Mouse (Mus musculus) CH12.LX (cell line): ENCODE measurements around the gene Dchs1. TPM values are rescaled to one million over a fixed set of nuclear protein-coding genes. Genes with fewer than 3 reads are reported as not detected.

Source experiments
- DNase-seq: peaks from one replicate; pipeline ENCODE4 v3.0.0-alpha.2; 2013; ENCODE audit errors: extremely low read depth
- H3K27ac ChIP-seq: 2 replicates; pipeline ENCODE4 v1.5.1; 2012; ENCODE audit warnings: low read depth, mild to moderate bottlenecking, control low read depth, moderate library complexity; ENCODE audit not compliant: insufficient read depth
- H3K27me3 ChIP-seq: replicated peaks from 2 replicates; pipeline ENCODE3; 2012; ENCODE audit warnings: inconsistent platforms
- H3K36me3 ChIP-seq, 2 experiments: replicated peaks in 1 of 2; 2 replicates each; pipeline versions ENCODE3 to v1.6.1; 2012; ENCODE audit warnings: inconsistent platforms in 1 of 2, low read length in 1 of 2, mild to moderate bottlenecking in 1 of 2, mixed read lengths in 1 of 2, moderate library complexity in 1 of 2; ENCODE audit not compliant: control insufficient read depth in 1 of 2, insufficient read depth in 1 of 2
- H3K4me1 ChIP-seq, 2 experiments: 2 replicates each; pipeline ENCODE4 v1.6.1; 2012; ENCODE audit warnings: inconsistent platforms in 1 of 2, moderate library complexity in 1 of 2; ENCODE audit not compliant: insufficient read depth in 2 of 2, control insufficient read depth in 1 of 2
- H3K4me2 ChIP-seq: 2 replicates; pipeline ENCODE4 v1.6.1; 2012; ENCODE audit warnings: low read depth, mild to moderate bottlenecking, control low read depth; ENCODE audit not compliant: poor library complexity, insufficient read depth, severe bottlenecking
- H3K4me3 ChIP-seq, 3 experiments: fragments of 150-350 bp in 1 of 3; sonication (generic) in 1 of 3; replicated peaks in 1 of 3; 2 replicates each; pipeline versions ENCODE3 to v1.5.1; 2011 to 2012; ENCODE audit warnings: low read depth in 2 of 3, low read length in 2 of 3, mild to moderate bottlenecking in 2 of 3, moderate library complexity in 2 of 3, control low read depth in 1 of 3, improper control_type of control experiment in 1 of 3, inconsistent platforms in 1 of 3, mixed read lengths in 1 of 3; ENCODE audit not compliant: poor library complexity in 1 of 3
- H3K79me2 ChIP-seq: replicated peaks from 2 replicates; pipeline ENCODE4 v1.6.1; 2012; ENCODE audit warnings: mild to moderate bottlenecking, moderate library complexity; ENCODE audit not compliant: control insufficient read depth, poor library complexity, insufficient read depth, severe bottlenecking; ENCODE audit errors: extremely low read depth
- H3K9ac ChIP-seq: 2 replicates; pipeline ENCODE4 v1.6.1; 2012; ENCODE audit warnings: low read depth, mild to moderate bottlenecking, control low read depth, moderate library complexity; ENCODE audit not compliant: insufficient read depth
- H3K9me3 ChIP-seq: replicated peaks from 2 replicates; pipeline ENCODE3; 2012; ENCODE audit warnings: low read length, inconsistent platforms, mixed read lengths
- CHD2 ChIP-seq: IDR thresholded peaks from 2 replicates; pipeline ENCODE4 v1.6.1; 2011; ENCODE audit warnings: low read length, improper control_type of control experiment
- E2F4 ChIP-seq: IDR thresholded peaks from 2 replicates; pipeline ENCODE4 v1.6.1; 2011; ENCODE audit warnings: low read depth, low read length, improper control_type of control experiment; ENCODE audit not compliant: insufficient replicate concordance
- ELF1 ChIP-seq: IDR thresholded peaks from 2 replicates; pipeline ENCODE4 v1.6.1; 2014; ENCODE audit warnings: low read depth, mild to moderate bottlenecking, inconsistent platforms, low read length, improper control_type of control experiment
- HCFC1 ChIP-seq: IDR thresholded peaks from 2 replicates; pipeline ENCODE4 v1.6.1; 2012; ENCODE audit warnings: low read depth, mild to moderate bottlenecking, inconsistent platforms, low read length, improper control_type of control experiment
- JUND ChIP-seq: conservative IDR thresholded peaks from 2 replicates; pipeline ENCODE4 v1.6.1; 2011; ENCODE audit warnings: low read depth, low read length, improper control_type of control experiment
- MAX ChIP-seq: IDR thresholded peaks from 2 replicates; pipeline ENCODE4 v1.6.1; 2011; ENCODE audit warnings: low read length, improper control_type of control experiment
- MEF2A ChIP-seq: IDR thresholded peaks from 2 replicates; pipeline ENCODE4 v1.6.1; 2014; ENCODE audit warnings: low read depth, mild to moderate bottlenecking, inconsistent platforms, low read length, improper control_type of control experiment, borderline replicate concordance
- NELFE ChIP-seq: IDR thresholded peaks from 2 replicates; pipeline ENCODE4 v1.6.1; 2011; ENCODE audit warnings: low read depth, low read length, improper control_type of control experiment
- POLR2A ChIP-seq: IDR thresholded peaks from 2 replicates; pipeline ENCODE4 v1.6.1; 2011; ENCODE audit warnings: low read depth, mild to moderate bottlenecking, improper control_type of control experiment, low read length
- POLR2AphosphoS2 ChIP-seq: IDR thresholded peaks from 2 replicates; pipeline ENCODE4 v1.6.1; 2011; ENCODE audit warnings: low read depth, low read length, improper control_type of control experiment
- SIN3A ChIP-seq: IDR thresholded peaks from 2 replicates; pipeline ENCODE4 v1.6.1; 2012; ENCODE audit warnings: low read length, improper control_type of control experiment, inconsistent platforms
- TCF12 ChIP-seq: IDR thresholded peaks from 2 replicates; pipeline ENCODE4 v1.6.1; 2014; ENCODE audit warnings: low read depth, mild to moderate bottlenecking, inconsistent platforms, low read length, improper control_type of control experiment
- USF2 ChIP-seq: conservative IDR thresholded peaks from 2 replicates; pipeline ENCODE4 v1.6.1; 2011; ENCODE audit warnings: low read depth, low read length, improper control_type of control experiment
- ZC3H11A ChIP-seq: IDR thresholded peaks from 2 replicates; pipeline ENCODE4 v1.6.1; 2012; ENCODE audit warnings: low read depth, mild to moderate bottlenecking, inconsistent platforms, low read length, improper control_type of control experiment
- ZKSCAN1 ChIP-seq: IDR thresholded peaks from 2 replicates; pipeline ENCODE4 v1.6.1; 2012; ENCODE audit warnings: low read depth, inconsistent platforms, low read length, improper control_type of control experiment, borderline replicate concordance
- ZNF384 ChIP-seq: IDR thresholded peaks from 2 replicates; pipeline ENCODE4 v1.6.1; 2012; ENCODE audit warnings: low read depth, low read length, improper control_type of control experiment, inconsistent platforms
- dilution Hi-C: fragments of 300-500 bp; cut with MboI; formaldehyde crosslinking; loops from 2 replicates; pipeline ENCODE4 v1.14.3; 2020; ENCODE audit warnings: low sequenced_read_pairs; ENCODE audit not compliant: extremely low pct_unique_long_range_greater_than_20kb, extremely low pct_ligation_motif_present
- in situ Hi-C: fragments of 300-500 bp; cut with MboI; formaldehyde crosslinking; loops from 3 replicates; pipeline ENCODE4 v1.14.3; 2019; ENCODE audit warnings: low sequenced_read_pairs, low pct_ligation_motif_present, low pct_unique_long_range_greater_than_20kb, mixed read lengths
- polyA plus RNA-seq: library from polyadenylated mRNA; unstranded; fragments of >175 nt; gene quantifications from 2 replicates; pipeline ENCODE4 v1.2.1, GENCODE M21; 2012; ENCODE audit warnings: low read depth; ENCODE audit not compliant: insufficient read length
- total RNA-seq, 2 experiments: library from RNA; depleted of rRNA; stranded (reverse); fragments of 300-350 nt in 1 of 2; fragments of >200 nt in 1 of 2; gene quantifications; 2 replicates each; pipeline ENCODE4 v1.2.3; 2012 to 2014

Gene Dchs1
- total and polyA plus RNA-seq, 3 experiments: 0.03 to 0.04 TPM; not detected in 1

DNA sequence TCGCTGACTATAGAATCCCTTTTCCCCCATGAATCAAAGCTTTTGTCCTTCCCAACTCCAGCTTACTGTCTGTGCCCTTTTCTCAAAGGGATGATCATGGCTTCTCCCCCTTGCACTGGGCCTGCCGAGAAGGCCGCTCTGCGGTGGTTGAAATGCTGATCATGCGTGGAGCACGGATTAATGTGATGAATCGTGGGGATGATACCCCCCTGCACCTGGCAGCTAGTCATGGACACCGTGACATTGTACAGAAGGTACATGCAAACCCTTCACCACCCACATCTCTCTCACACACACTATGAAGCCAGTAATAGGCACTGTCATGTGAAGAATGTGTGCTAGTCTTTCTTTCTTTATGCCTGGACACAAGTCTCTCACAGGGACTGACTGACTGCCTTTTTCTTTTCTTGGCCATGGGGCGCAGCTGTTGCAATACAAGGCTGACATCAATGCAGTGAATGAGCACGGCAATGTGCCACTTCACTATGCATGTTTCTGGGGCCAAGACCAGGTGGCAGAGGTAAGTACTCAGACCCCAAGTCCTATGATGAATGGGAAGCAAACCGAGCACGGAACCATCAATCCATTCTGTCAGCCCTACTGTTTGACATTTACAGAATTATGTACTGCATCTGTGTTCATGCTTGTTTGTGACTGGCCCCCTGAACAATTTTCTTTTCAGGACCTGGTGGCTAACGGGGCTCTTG, 47.2 kb downstream of the Dchs1 start:
- Histone ChIP-seq H3K9ac (no peak overlapping the region), H3K27ac (no peak overlapping the region), H3K4me3 (no peak overlapping the region), H3K27me3 (no peaks in the 10 kb centered on the region), H3K9me3 (no peaks in the 10 kb centered on the region), H3K4me1 (peaks cover 6 to 53% of the 10 kb centered on the region in 2 experiments), H3K79me2 (peaks cover 20% of the 10 kb centered on the region)
- dilution Hi-C loops (no loop called here), in situ Hi-C loops (loop anchor here (5.0 kb wide), 1 partner anchor 67 kb away; no protein-coding TSS in a partner anchor)
- no peak for DNase-seq
- peak; percentile 18 for TF ChIP-seq POLR2A
- TF ChIP-seq ZNF384: no peak
- TF ChIP-seq, all 38 proteins: peak for 1
- Histone ChIP-seq H3K4me2 (no peak overlapping the region), H3K36me3 (peaks cover 32 to 38% of the 10 kb centered on the region in 2 experiments)

DNA sequence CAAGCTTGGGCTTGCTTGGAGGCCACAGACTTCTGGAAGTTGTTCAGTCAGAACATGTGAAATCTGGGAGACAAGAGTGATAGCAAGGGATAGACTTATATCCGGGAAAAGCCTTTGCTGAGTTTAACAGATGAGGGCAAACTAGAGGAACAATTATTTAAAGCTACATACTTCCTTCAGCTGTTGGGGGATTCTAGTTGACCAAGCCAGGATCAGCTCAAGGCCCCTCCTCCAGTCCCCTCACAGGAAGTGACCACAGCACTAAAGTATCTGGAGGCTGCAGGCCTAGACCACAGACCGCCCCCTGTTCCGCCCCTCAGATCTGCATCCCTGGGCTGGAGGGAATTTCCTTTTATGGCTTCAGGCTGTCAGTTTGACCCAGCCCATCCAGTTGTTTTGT, 48.5 kb downstream of the Dchs1 start:
- H3K79me2 ChIP-seq: peaks cover 31% of the 10 kb centered on the region
- peak; percentile 73 for DNase-seq
- H3K9me3 ChIP-seq: no peaks in the 10 kb centered on the region
- H3K4me3 ChIP-seq: peak overlapping the region in 1 of 3 experiments; percentile 32
- TF ChIP-seq TCF12: peak; percentile 45; the same call in 1 of the 2 replicates
- TF ChIP-seq SIN3A: peak; percentile 42; the same call in 1 of the 2 replicates
- TF ChIP-seq ELF1: peak; percentile 66; the same call in 1 of the 2 replicates
- no peak for TF ChIP-seq E2F4
- no peak for TF ChIP-seq POLR2AphosphoS2
- peak; percentile 52; the same call in 1 of the 2 replicates for TF ChIP-seq POLR2A
- 0 out of 2 replicates have a peak, but pooled peaks have one; percentile 22 for TF ChIP-seq NELFE
- TF ChIP-seq MAX: no peak
- TF ChIP-seq MEF2A: 0 out of 2 replicates have a peak, but pooled peaks have one; percentile 23
- no peak for TF ChIP-seq ZKSCAN1
- no peak for TF ChIP-seq ZC3H11A
- no peak for TF ChIP-seq USF2
- 0 out of 2 replicates have a peak, but pooled peaks have one; percentile 17 for TF ChIP-seq CHD2
- peak; percentile 45; the same call in 1 of the 2 replicates for TF ChIP-seq JUND
- peak; percentile 54; the same call in 1 of the 2 replicates for TF ChIP-seq HCFC1
- no peak overlapping the region for H3K27ac ChIP-seq
- peaks cover 11 to 58% of the 10 kb centered on the region in 2 experiments for H3K4me1 ChIP-seq
- H3K4me2 ChIP-seq: peak overlapping the region; percentile 43
- dilution Hi-C loops: no loop called here
- peak overlapping the region; percentile 25; the same call in 1 of the 2 replicates for H3K9ac ChIP-seq
- H3K27me3 ChIP-seq: no peaks in the 10 kb centered on the region
- peaks cover 41 to 50% of the 10 kb centered on the region in 2 experiments for H3K36me3 ChIP-seq
- in situ Hi-C loops: no loop called here
